Mouse (Mus musculus): ENCODE measurements around the gene Nme8. TPM values are rescaled to one million over a fixed set of nuclear protein-coding genes. Genes with fewer than 3 reads are reported as not detected.

Nme8 gene
- polyA plus RNA-seq, 1 experiment from 2014 or later = not detected

GRCm38 (mm10) chr13:19700733-19701442 is 3.3 kb upstream of the Nme8 start:
- Histone ChIP-seq H3K4me3 (ENCODE audit: low read depth, low read length) (no peak overlapping the region), H3K36me3 (ENCODE audit: control insufficient read depth, insufficient read depth, low read length) (no peaks in the 10 kb centered on the region), H3K4me1 (ENCODE audit: control insufficient read depth, insufficient read depth, low read length) (no peaks in the 10 kb centered on the region), H3K4me2 (no peak overlapping the region), H3K27ac (ENCODE audit: low read depth, low read length) (no peak overlapping the region), H3K27me3 (ENCODE audit: control insufficient read depth, insufficient read depth, low read length) (no peaks in the 10 kb centered on the region), H3K9me3 (ENCODE audit: control insufficient read depth, low read length) (no peaks in the 10 kb centered on the region), H3K9ac (ENCODE audit: low read length) (no peak overlapping the region)
- ATAC-seq (ENCODE audit: low FRiP score) (no peak), DNase-seq (ENCODE audit: low spot score, missing footprints) (no peak)
- 86% methylated on average over 4 of the region's 4 CpGs for WGBS

- Histone ChIP-seq H3K9me3 (ENCODE audit: control insufficient read depth, low read length) (no peaks in the 10 kb centered on the region), H3K27ac (ENCODE audit: low read depth, low read length) (no peak overlapping the region), H3K4me3 (ENCODE audit: low read depth, low read length) (no peak overlapping the region), H3K9ac (ENCODE audit: low read length) (no peak overlapping the region), H3K36me3 (ENCODE audit: control insufficient read depth, insufficient read depth, low read length) (no peaks in the 10 kb centered on the region), H3K4me1 (ENCODE audit: control insufficient read depth, insufficient read depth, low read length) (no peaks in the 10 kb centered on the region), H3K4me2 (no peak overlapping the region), H3K27me3 (ENCODE audit: control insufficient read depth, insufficient read depth, low read length) (no peaks in the 10 kb centered on the region)
- WGBS = 30% methylated on average over 12 of the region's 12 CpGs
- ATAC-seq (ENCODE audit: low FRiP score) (peak; percentile 48), DNase-seq (ENCODE audit: low spot score, missing footprints) (peak; percentile 90)
Measured at GRCm38 (mm10) chr13:19698524-19699173, 1.1 kb upstream of the Nme8 start.

GRCm38 (mm10) chr13:19690417-19690816 is 7.2 kb downstream of the Nme8 start:
- 89% methylated on average over 6 of the region's 6 CpGs for WGBS
- no peak for ATAC-seq (ENCODE audit: low FRiP score)
- H3K27ac ChIP-seq (ENCODE audit: low read depth, low read length) = no peak overlapping the region
- H3K4me2 ChIP-seq = no peak overlapping the region
- no peak overlapping the region for H3K4me3 ChIP-seq (ENCODE audit: low read depth, low read length)
- no peaks in the 10 kb centered on the region for H3K4me1 ChIP-seq (ENCODE audit: control insufficient read depth, insufficient read depth, low read length)
- H3K9me3 ChIP-seq (ENCODE audit: control insufficient read depth, low read length) = no peaks in the 10 kb centered on the region
- H3K36me3 ChIP-seq (ENCODE audit: control insufficient read depth, insufficient read depth, low read length) = no peaks in the 10 kb centered on the region
- DNase-seq (ENCODE audit: low spot score, missing footprints) = no peak
- H3K9ac ChIP-seq (ENCODE audit: low read length) = no peak overlapping the region
- no peaks in the 10 kb centered on the region for H3K27me3 ChIP-seq (ENCODE audit: control insufficient read depth, insufficient read depth, low read length)

GRCm38 (mm10) chr13:19689971-19690370 is 7.6 kb downstream of the Nme8 start:
- Histone ChIP-seq H3K4me1 (ENCODE audit: control insufficient read depth, insufficient read depth, low read length) (no peaks in the 10 kb centered on the region), H3K27me3 (ENCODE audit: control insufficient read depth, insufficient read depth, low read length) (no peaks in the 10 kb centered on the region)
- ATAC-seq (ENCODE audit: low FRiP score) = no peak

GRCm38 (mm10) chr13:19684007-19684406 is 13.6 kb downstream of the Nme8 start:
- DNase-seq (ENCODE audit: low spot score, missing footprints) (peak; percentile 94), ATAC-seq (ENCODE audit: low FRiP score) (no peak)
- 67% methylated on average over 2 of the region's 2 CpGs for WGBS
- Histone ChIP-seq H3K9ac (ENCODE audit: low read length) (no peak overlapping the region), H3K27me3 (ENCODE audit: control insufficient read depth, insufficient read depth, low read length) (no peaks in the 10 kb centered on the region), H3K4me2 (no peak overlapping the region), H3K27ac (ENCODE audit: low read depth, low read length) (no peak overlapping the region), H3K4me3 (ENCODE audit: low read depth, low read length) (no peak overlapping the region), H3K4me1 (ENCODE audit: control insufficient read depth, insufficient read depth, low read length) (no peaks in the 10 kb centered on the region), H3K36me3 (ENCODE audit: control insufficient read depth, insufficient read depth, low read length) (no peaks in the 10 kb centered on the region), H3K9me3 (ENCODE audit: control insufficient read depth, low read length) (no peaks in the 10 kb centered on the region)

More at GRCm38 (mm10) chr13:19689971-19690370, 7.6 kb downstream of the Nme8 start:
- Histone ChIP-seq H3K9me3 (ENCODE audit: control insufficient read depth, low read length) (no peaks in the 10 kb centered on the region), H3K27ac (ENCODE audit: low read depth, low read length) (no peak overlapping the region), H3K36me3 (ENCODE audit: control insufficient read depth, insufficient read depth, low read length) (no peaks in the 10 kb centered on the region), H3K4me3 (ENCODE audit: low read depth, low read length) (no peak overlapping the region), H3K9ac (ENCODE audit: low read length) (no peak overlapping the region), H3K4me2 (no peak overlapping the region)
- WGBS = 62% methylated on average over 3 of the region's 3 CpGs
- DNase-seq (ENCODE audit: low spot score, missing footprints) = no peak

- Histone ChIP-seq H3K9me3 (ENCODE audit: control insufficient read depth, low read length) (no peaks in the 10 kb centered on the region), H3K27ac (ENCODE audit: low read depth, low read length) (no peak overlapping the region), H3K4me3 (ENCODE audit: low read depth, low read length) (no peak overlapping the region), H3K36me3 (ENCODE audit: control insufficient read depth, insufficient read depth, low read length) (no peaks in the 10 kb centered on the region), H3K27me3 (ENCODE audit: control insufficient read depth, insufficient read depth, low read length) (no peaks in the 10 kb centered on the region), H3K9ac (ENCODE audit: low read length) (no peak overlapping the region), H3K4me2 (no peak overlapping the region), H3K4me1 (ENCODE audit: control insufficient read depth, insufficient read depth, low read length) (no peaks in the 10 kb centered on the region)
- 65% methylated on average over 8 of the region's 8 CpGs for WGBS
- no peak for DNase-seq (ENCODE audit: low spot score, missing footprints)
- ATAC-seq (ENCODE audit: low FRiP score) = peak; percentile 33; the same call in 1 of the 2 replicates
Measured at GRCm38 (mm10) chr13:19682879-19683640, 14.5 kb downstream of the Nme8 start.

GRCm38 (mm10) chr13:19674601-19675000 is 23.0 kb downstream of the Nme8 start:
- Histone ChIP-seq H3K27ac (ENCODE audit: low read depth, low read length) (no peak overlapping the region), H3K36me3 (ENCODE audit: control insufficient read depth, insufficient read depth, low read length) (no peaks in the 10 kb centered on the region), H3K9me3 (ENCODE audit: control insufficient read depth, low read length) (no peaks in the 10 kb centered on the region), H3K4me2 (no peak overlapping the region), H3K4me1 (ENCODE audit: control insufficient read depth, insufficient read depth, low read length) (no peaks in the 10 kb centered on the region), H3K27me3 (ENCODE audit: control insufficient read depth, insufficient read depth, low read length) (no peaks in the 10 kb centered on the region), H3K4me3 (ENCODE audit: low read depth, low read length) (no peak overlapping the region), H3K9ac (ENCODE audit: low read length) (no peak overlapping the region)
- no peak for ATAC-seq (ENCODE audit: low FRiP score)
- DNase-seq (ENCODE audit: low spot score, missing footprints) = no peak

GRCm38 (mm10) chr13:19674025-19674424 is 23.6 kb downstream of the Nme8 start:
- no peak overlapping the region for H3K4me2 ChIP-seq
- H3K9ac ChIP-seq (ENCODE audit: low read length) = no peak overlapping the region
- no peak for DNase-seq (ENCODE audit: low spot score, missing footprints)
- no peaks in the 10 kb centered on the region for H3K27me3 ChIP-seq (ENCODE audit: control insufficient read depth, insufficient read depth, low read length)
- no peaks in the 10 kb centered on the region for H3K4me1 ChIP-seq (ENCODE audit: control insufficient read depth, insufficient read depth, low read length)
- H3K4me3 ChIP-seq (ENCODE audit: low read depth, low read length) = no peak overlapping the region
- ATAC-seq (ENCODE audit: low FRiP score) = no peak
- H3K36me3 ChIP-seq (ENCODE audit: control insufficient read depth, insufficient read depth, low read length) = no peaks in the 10 kb centered on the region
- H3K9me3 ChIP-seq (ENCODE audit: control insufficient read depth, low read length) = no peaks in the 10 kb centered on the region
- WGBS = 95% methylated on average over 3 of the region's 3 CpGs
- H3K27ac ChIP-seq (ENCODE audit: low read depth, low read length) = no peak overlapping the region
